Mouse (Mus musculus) A20 (cell line): Measurements from ENCODE around the gene Gm20877.
"Not testable (repeated sequence)": the region's sequence is repeated elsewhere in the genome, so short reads cannot be mapped to it uniquely, and the experiment has no call there.

Source experiments
- DNase-seq: peaks from one replicate; pipeline ENCODE4 v3.0.0-alpha.2; 2011; ENCODE audit warnings: low read depth, low spot score

Gene Gm20877

DNA sequence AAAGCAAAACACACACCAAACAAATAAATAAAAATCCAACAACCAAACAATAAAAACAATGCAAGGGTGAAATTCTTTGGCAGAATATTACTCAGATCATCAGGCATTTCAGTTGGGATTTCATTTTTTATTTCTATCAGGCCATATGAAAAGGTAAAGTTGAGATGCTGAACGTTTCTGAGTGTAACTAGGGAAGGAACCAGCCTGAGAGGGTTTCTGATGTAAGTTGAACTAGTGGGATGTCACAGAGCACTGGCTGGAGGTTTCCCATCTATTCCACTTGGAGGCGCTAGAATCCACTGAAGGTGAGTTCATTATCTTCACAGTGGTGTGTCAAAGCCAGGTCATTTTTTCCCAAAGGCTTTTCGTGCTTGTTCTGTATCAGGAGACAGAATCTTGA, at the start of gene Gm20877:
Gm20877 (plus strand) TSS at position 301 of the 400 bp plus-strand sequence.
- not testable (repeated sequence) for DNase-seq
